Mouse (Mus musculus): Measurements from ENCODE around the gene Rin2. TPM values are rescaled to one million over a fixed set of nuclear protein-coding genes. Genes with fewer than 3 reads are reported as not detected.

Gene Rin2
- polyA plus RNA-seq, 1 experiment from 2014 or later = 16.2 TPM

DNA sequence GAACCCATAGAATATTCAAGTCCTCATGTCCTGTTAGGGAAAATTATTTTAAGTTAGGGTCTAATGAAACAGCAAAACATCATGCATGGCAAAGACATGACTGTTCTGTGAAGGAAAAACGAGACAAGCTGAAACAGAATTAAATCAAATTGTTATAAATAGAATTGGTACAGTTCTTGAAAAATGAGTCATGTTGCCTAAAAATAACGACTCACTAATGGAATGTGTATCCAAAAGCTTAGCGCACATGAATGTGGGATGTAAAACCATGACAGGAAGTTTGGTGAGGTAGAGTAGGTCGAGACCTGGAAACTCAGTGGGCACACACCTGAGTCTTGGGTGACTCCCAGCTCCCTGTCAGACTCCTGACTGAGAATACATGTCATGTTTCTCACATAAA lies 4.9 kb upstream of the Rin2 start:
- H3K36me3 ChIP-seq (replicated peaks) = no peaks in the 10 kb centered on the region
- no peak overlapping the region for H3K27ac ChIP-seq (replicated peaks)
- WGBS = 87% methylated on average over 4 of the region's 4 CpGs
- peaks cover 15% of the 10 kb centered on the region for H3K4me1 ChIP-seq
- H3K4me3 ChIP-seq = no peak overlapping the region
- DNase-seq (ENCODE audit: low spot score) = no peak
- no peaks in the 10 kb centered on the region for H3K27me3 ChIP-seq (replicated peaks; ENCODE audit: low read depth, poor library complexity, severe bottlenecking)
- no peaks in the 10 kb centered on the region for H3K9me3 ChIP-seq

DNA sequence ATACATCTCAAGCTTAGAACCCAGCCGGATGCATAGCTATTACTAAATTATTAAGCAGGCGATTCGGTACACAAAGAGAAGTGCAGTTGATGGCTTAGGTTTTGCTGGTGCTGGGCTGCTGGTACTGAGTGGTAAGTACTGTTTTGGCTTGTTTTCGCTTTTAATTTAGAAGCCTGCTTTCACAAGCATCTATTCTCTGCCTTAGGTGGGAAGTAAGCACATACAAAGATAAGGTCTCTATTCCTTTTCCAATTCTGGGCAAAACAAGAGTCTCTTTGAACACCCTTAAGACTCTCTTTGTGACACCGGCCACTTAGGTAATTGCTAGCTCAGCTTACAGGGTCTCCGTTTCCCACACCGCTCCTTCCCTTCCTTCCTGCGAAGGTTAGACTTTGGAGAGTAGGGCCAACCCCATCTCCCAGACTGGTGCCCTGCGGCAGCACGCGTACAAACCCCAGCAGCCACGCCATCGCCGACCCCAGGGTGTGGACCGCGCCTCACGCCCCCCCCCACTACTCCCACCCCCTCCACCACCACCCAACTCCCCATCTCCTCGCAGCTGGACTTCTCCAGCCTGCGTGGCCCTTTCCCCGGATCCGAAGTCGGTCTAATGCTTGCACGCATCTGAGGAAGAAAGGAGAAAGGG lies 396 bp upstream of the Rin2 start:
- peak overlapping the region; percentile 78 for H3K4me3 ChIP-seq
- 4% methylated on average over 23 of the region's 23 CpGs for WGBS
- H3K4me1 ChIP-seq = peaks cover 37% of the 10 kb centered on the region
- H3K36me3 ChIP-seq (replicated peaks) = no peaks in the 10 kb centered on the region
- peak overlapping the region; percentile 87 for H3K27ac ChIP-seq (replicated peaks)
- 0 out of 2 replicates have a peak, but pooled peaks cover 6% of the 10 kb centered on the region for H3K9me3 ChIP-seq
- H3K27me3 ChIP-seq (replicated peaks; ENCODE audit: low read depth, poor library complexity, severe bottlenecking) = no peaks in the 10 kb centered on the region
- no peak for DNase-seq (ENCODE audit: low spot score)

DNA sequence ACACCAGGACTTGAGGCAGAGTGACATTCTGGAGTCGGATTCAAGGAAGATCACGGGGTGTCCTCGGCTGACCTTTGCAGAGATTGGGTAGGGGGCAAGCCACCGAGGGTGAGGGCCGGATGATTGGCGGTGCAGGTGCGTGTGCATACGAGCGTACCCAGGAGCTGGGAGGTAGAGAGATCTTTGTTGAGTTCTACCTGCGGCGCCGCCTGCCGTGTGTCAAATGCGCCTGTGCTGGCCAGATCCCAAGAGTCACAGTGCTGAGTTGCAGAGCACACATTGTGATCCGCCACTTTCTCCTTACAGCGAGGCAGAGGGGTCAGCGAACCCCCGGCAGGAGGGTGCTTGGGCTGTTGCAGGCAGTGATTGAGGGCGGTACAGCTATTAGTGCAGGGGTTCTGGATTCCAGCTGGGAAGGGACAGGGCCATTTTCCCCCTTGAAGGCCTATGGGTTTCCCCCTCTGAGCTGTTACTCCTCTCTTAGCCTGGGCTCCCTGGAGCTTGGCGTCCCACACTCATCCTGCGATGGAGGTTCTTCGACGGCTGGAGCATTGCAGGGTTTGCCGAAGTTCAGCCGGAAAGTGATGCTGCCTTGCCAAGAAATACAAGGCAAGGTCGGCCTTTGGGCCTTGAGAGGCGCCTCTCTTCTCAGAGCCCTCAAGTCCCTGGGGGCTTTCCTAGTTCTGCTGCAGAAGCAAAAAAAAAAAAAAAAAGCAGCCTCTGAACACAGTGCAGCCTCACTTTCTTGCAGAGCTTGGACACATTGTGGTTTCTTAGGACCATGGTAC lies 935 bp downstream of the Rin2 start:
- Histone ChIP-seq H3K4me1 (peaks cover 37% of the 10 kb centered on the region), H3K4me3 (peak overlapping the region; percentile 78), H3K36me3 (replicated peaks) (no peaks in the 10 kb centered on the region), H3K27me3 (replicated peaks; ENCODE audit: low read depth, poor library complexity, severe bottlenecking) (no peaks in the 10 kb centered on the region), H3K27ac (replicated peaks) (peak overlapping the region; percentile 87), H3K9me3 (0 out of 2 replicates have a peak, but pooled peaks cover 6% of the 10 kb centered on the region)
- DNase-seq (ENCODE audit: low spot score) = no peak
- WGBS = 5% methylated on average over 27 of the region's 27 CpGs

DNA sequence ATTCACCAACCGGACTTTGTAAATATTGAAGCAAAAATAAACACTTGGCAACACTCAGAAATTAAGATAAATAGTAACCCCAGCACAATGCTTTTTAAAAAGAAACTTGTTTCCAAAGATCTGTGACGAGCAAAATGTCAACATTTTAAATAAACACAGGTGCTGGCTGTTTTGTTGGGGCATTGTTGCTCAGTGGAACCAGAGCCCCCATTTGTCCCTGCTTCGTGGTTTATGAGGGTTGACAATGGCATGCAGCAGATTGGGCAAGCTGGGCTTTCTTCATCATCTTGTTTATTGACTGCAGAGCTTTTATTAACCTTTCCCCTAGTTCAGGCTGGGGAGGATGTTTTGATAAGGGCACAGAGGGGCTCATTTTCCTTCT lies 1.5 kb downstream of the Rin2 start:
- peak overlapping the region; percentile 78; the same call in 1 of the 2 replicates for H3K4me3 ChIP-seq
- WGBS = 55% methylated on average over 3 of the region's 3 CpGs
- no peak overlapping the region for H3K27ac ChIP-seq (replicated peaks)
- no peaks in the 10 kb centered on the region for H3K27me3 ChIP-seq (replicated peaks; ENCODE audit: low read depth, poor library complexity, severe bottlenecking)
- H3K36me3 ChIP-seq (replicated peaks) = no peaks in the 10 kb centered on the region
- DNase-seq (ENCODE audit: low spot score) = no peak
- peaks cover 37% of the 10 kb centered on the region for H3K4me1 ChIP-seq
- 0 out of 2 replicates have a peak, but pooled peaks cover 6% of the 10 kb centered on the region for H3K9me3 ChIP-seq

DNA sequence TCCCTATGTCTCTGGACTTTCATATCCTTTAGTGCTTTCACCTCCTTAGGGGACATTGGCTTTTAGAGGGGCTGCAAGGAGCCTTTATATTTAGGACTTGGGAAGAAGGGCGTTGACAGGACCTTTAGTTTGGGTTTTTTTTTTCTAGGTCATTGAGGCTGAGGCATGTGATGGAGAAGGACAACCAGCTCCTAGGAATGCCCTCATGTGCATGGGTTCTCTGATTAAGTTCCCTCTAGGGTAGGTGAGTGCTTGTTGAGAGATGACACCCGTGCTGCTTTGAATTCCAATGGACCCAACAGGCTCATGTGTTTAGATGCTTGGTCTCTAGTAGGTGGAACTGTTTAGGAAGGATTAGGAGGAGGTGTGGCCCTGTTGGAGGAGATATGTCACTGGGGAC lies 1.9 kb downstream of the Rin2 start:
- Histone ChIP-seq H3K4me1 (peaks cover 37% of the 10 kb centered on the region), H3K27ac (replicated peaks) (no peak overlapping the region), H3K27me3 (replicated peaks; ENCODE audit: low read depth, poor library complexity, severe bottlenecking) (no peaks in the 10 kb centered on the region), H3K36me3 (replicated peaks) (no peaks in the 10 kb centered on the region), H3K4me3 (0 out of 2 replicates have a peak overlapping the region, but pooled peaks have one; percentile 11), H3K9me3 (0 out of 2 replicates have a peak, but pooled peaks cover 6% of the 10 kb centered on the region)
- DNase-seq (ENCODE audit: low spot score) = no peak
- 58% methylated on average over 2 of the region's 2 CpGs for WGBS

DNA sequence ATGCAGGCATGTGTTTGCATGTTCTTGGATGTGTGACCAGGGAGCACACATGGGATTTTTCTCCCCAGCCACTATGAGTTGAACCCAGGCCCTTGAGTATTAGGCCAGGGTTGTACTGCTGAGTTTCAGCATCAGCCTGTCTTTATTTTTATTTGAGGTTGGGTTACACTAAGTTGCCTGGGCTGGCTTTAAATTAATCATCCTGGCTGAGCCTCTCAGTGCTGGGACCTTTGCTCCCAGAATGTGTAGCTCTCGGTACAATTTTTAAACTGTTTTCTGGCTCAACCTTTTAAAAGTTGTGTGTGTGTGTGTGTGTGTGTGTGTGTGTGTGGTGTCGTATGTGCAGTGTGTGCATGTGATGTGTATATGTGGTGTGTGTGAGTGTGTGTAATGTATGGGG lies 5.1 kb downstream of the Rin2 start:
- H3K36me3 ChIP-seq (replicated peaks) = no peaks in the 10 kb centered on the region
- peaks cover 26% of the 10 kb centered on the region for H3K4me1 ChIP-seq
- WGBS = 84% methylated on average over 2 of the region's 2 CpGs
- H3K4me3 ChIP-seq = no peak overlapping the region
- DNase-seq (ENCODE audit: low spot score) = no peak
- H3K27me3 ChIP-seq (replicated peaks; ENCODE audit: low read depth, poor library complexity, severe bottlenecking) = no peaks in the 10 kb centered on the region
- no peak overlapping the region for H3K27ac ChIP-seq (replicated peaks)
- H3K9me3 ChIP-seq = 0 out of 2 replicates have a peak, but pooled peaks cover 6% of the 10 kb centered on the region

DNA sequence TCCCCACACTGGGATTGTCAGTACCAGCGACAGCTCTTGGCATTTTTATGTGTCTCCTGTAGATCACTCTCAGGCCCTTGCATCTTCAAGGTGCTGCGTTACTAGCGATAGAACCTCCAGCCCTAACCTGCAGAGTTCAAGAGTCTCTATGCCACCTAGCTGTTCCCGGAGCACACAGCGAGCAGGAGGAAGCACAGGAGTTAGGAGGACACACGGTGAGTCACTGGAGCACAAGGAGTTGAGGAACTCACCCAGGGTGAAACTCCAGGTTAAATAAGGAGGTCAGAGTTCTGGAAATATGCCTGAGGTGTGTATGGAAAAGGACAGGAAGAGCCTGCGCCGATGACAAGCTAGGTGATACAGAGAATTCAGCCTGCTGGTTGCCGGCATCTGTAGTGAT lies 5.7 kb downstream of the Rin2 start:
- H3K9me3 ChIP-seq = 0 out of 2 replicates have a peak, but pooled peaks cover 6% of the 10 kb centered on the region
- no peak for DNase-seq (ENCODE audit: low spot score)
- WGBS = 84% methylated on average over 9 of the region's 9 CpGs

DNA sequence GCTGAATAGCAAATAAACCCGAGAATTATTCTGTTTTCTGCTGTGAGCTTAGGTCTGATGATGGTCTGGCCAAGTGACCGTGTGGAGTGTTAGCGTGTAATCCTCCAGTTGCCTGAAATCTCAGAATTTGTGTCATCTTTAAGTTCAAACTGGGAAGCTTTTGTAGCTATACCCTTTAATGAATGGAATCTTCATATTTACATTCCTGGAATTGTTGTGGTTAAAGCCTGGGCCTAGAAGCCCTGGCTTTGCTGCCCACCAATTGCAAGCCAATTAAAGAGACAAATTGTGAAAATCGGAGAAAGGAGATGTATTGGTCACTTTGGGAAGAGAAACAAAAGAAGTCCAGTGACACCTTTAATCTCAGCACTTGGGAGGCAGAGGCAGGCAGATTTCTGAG lies 6.6 kb downstream of the Rin2 start:
- 0 out of 2 replicates have a peak, but pooled peaks cover 6% of the 10 kb centered on the region for H3K9me3 ChIP-seq
- 82% methylated on average over 4 of the region's 4 CpGs for WGBS
- H3K27ac ChIP-seq (replicated peaks) = no peak overlapping the region

More for the DNA sequence above, 5.7 kb downstream of the Rin2 start:
- Histone ChIP-seq H3K27ac (replicated peaks) (no peak overlapping the region), H3K27me3 (replicated peaks; ENCODE audit: low read depth, poor library complexity, severe bottlenecking) (no peaks in the 10 kb centered on the region), H3K4me3 (no peak overlapping the region), H3K4me1 (peaks cover 21% of the 10 kb centered on the region), H3K36me3 (replicated peaks) (no peaks in the 10 kb centered on the region)

DNA sequence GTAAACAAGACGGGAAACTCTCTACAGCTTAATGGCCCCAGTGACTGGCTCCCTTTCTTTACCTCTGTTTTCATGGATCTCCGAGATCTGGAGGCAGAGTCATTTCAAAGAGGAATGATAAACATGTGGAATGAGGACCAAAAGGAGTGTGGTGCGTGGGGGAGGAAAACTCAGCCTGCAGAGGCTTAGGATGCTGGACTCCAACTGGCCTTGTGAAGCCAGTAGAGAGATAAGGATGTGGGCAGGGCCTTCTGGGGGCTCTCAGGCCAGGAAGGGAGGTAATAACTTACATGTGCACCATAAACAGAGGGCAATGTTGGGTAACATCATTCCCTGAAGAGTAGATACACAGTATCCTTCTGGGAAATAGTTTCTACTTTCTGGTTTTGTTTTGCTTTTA lies 7.9 kb downstream of the Rin2 start:
- H3K9me3 ChIP-seq = no peaks in the 10 kb centered on the region
- peaks cover 10% of the 10 kb centered on the region for H3K4me1 ChIP-seq
- no peak overlapping the region for H3K4me3 ChIP-seq
- H3K36me3 ChIP-seq (replicated peaks) = no peaks in the 10 kb centered on the region
- DNase-seq (ENCODE audit: low spot score) = no peak
- H3K27ac ChIP-seq (replicated peaks) = no peak overlapping the region
- H3K27me3 ChIP-seq (replicated peaks; ENCODE audit: low read depth, poor library complexity, severe bottlenecking) = no peaks in the 10 kb centered on the region
- WGBS = 71% methylated on average over 3 of the region's 3 CpGs

More for the DNA sequence above, 6.6 kb downstream of the Rin2 start:
- Histone ChIP-seq H3K36me3 (replicated peaks) (no peaks in the 10 kb centered on the region), H3K27me3 (replicated peaks; ENCODE audit: low read depth, poor library complexity, severe bottlenecking) (no peaks in the 10 kb centered on the region), H3K4me3 (no peak overlapping the region), H3K4me1 (peaks cover 12% of the 10 kb centered on the region)
- DNase-seq (ENCODE audit: low spot score) = no peak

DNA sequence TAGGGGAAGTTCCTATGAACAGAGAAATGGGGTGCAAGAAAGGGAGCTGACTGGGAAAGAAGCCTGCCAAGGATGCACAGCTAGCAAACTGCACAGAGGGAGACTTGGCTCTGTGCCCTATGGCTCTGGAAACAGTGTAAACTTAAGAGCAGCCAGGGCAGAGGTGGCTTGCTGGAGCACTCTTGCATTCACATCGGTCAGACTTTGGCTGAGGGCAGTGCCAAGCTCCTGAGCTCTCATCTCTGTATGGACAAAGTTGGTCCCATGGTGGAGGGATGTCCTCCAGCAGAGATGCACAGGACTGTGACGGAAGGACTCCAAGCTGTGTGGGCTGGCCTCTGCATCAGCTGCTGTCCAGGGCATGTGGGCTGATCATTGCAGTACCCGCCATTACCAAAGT lies 8.5 kb downstream of the Rin2 start:
- Histone ChIP-seq H3K27ac (replicated peaks) (no peak overlapping the region), H3K9me3 (no peaks in the 10 kb centered on the region), H3K4me1 (peaks cover 9% of the 10 kb centered on the region), H3K4me3 (no peak overlapping the region), H3K36me3 (replicated peaks) (no peaks in the 10 kb centered on the region), H3K27me3 (replicated peaks; ENCODE audit: low read depth, poor library complexity, severe bottlenecking) (no peaks in the 10 kb centered on the region)
- DNase-seq (ENCODE audit: low spot score) = no peak
- 91% methylated on average over 3 of the region's 3 CpGs for WGBS

DNA sequence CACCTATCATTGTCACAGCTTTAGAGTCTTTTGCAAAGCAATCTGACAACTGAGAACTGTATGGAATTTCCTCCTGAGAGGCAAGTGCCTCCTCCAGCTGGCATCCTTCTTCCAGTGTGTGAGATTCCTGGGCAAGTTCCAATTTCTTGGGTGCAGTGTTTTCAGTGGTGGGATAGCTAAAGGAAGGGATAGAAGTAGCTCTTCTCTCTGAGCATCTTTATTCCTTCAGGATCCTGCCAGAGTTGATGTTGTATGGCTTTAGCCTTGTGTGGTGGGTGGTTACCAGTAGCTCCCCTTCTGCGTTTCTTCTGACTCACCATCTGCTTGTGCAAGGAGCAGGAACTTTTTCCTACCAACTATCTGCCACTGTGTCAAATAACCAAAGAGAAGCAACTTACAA lies 9.1 kb downstream of the Rin2 start:
- Histone ChIP-seq H3K4me1 (peaks cover 4% of the 10 kb centered on the region; the same call in 1 of the 2 replicates), H3K27me3 (replicated peaks; ENCODE audit: low read depth, poor library complexity, severe bottlenecking) (no peaks in the 10 kb centered on the region), H3K27ac (replicated peaks) (no peak overlapping the region), H3K36me3 (replicated peaks) (no peaks in the 10 kb centered on the region), H3K4me3 (no peak overlapping the region), H3K9me3 (no peaks in the 10 kb centered on the region)
- WGBS = 97% methylated on average over 1 of the region's 1 CpGs
- DNase-seq (ENCODE audit: low spot score) = no peak

DNA sequence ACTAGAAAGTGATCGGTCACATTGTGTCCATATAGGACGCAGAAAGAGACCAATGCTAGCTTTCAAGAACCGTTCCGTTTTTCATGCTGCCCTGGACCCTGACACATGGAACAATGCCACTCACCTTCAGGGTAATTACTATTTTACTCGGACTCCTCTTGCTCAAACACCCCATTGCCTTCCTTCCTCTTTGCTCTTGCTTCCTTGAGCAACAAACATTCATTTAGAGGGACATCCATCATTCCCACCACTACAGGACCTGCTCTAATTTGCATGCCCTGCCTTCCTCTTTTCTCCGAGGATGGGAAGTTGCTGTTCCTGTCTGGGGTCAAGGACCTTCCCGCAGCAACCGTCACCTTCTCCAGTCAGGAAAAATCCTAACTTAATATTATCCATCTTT lies 9.9 kb downstream of the Rin2 start:
- Histone ChIP-seq H3K36me3 (replicated peaks) (no peaks in the 10 kb centered on the region), H3K4me1 (peaks cover 8% of the 10 kb centered on the region), H3K9me3 (no peaks in the 10 kb centered on the region), H3K4me3 (no peak overlapping the region), H3K27ac (replicated peaks) (no peak overlapping the region), H3K27me3 (replicated peaks; ENCODE audit: low read depth, poor library complexity, severe bottlenecking) (no peaks in the 10 kb centered on the region)
- DNase-seq (ENCODE audit: low spot score) = no peak
- WGBS = 87% methylated on average over 8 of the region's 8 CpGs

DNA sequence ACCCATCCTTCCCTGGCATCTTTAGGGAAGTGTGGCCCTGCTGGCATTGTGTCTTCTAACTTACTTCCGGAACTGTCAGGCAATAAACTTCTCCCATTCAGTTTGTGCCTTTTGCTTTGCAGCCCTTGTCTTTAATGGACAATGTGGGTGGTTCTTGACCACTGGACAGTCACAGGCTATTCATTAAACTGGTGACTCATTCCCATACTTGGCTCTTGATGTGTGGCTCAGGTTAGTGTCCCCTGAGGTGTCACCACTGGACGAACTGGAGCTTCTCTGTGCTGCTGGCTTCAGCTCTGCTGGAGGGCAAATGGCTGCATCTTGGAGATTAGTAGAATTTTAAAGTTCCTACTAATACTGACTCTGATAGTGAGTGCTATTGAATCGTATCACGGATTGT lies 11.0 kb downstream of the Rin2 start:
- Histone ChIP-seq H3K36me3 (replicated peaks) (no peaks in the 10 kb centered on the region), H3K4me1 (peaks cover 13% of the 10 kb centered on the region)
- WGBS = 88% methylated on average over 4 of the region's 4 CpGs

More for the DNA sequence above, 11.0 kb downstream of the Rin2 start:
- H3K4me3 ChIP-seq = no peak overlapping the region
- no peak for DNase-seq (ENCODE audit: low spot score)
- H3K27me3 ChIP-seq (replicated peaks; ENCODE audit: low read depth, poor library complexity, severe bottlenecking) = no peaks in the 10 kb centered on the region
- no peaks in the 10 kb centered on the region for H3K9me3 ChIP-seq
- H3K27ac ChIP-seq (replicated peaks) = no peak overlapping the region

Data from embryonic facial prominence, embryonic 10.5 days (tissue).